Mouse (Mus musculus): ENCODE measurements around the gene Slc5a2.

Gene Slc5a2

DNA sequence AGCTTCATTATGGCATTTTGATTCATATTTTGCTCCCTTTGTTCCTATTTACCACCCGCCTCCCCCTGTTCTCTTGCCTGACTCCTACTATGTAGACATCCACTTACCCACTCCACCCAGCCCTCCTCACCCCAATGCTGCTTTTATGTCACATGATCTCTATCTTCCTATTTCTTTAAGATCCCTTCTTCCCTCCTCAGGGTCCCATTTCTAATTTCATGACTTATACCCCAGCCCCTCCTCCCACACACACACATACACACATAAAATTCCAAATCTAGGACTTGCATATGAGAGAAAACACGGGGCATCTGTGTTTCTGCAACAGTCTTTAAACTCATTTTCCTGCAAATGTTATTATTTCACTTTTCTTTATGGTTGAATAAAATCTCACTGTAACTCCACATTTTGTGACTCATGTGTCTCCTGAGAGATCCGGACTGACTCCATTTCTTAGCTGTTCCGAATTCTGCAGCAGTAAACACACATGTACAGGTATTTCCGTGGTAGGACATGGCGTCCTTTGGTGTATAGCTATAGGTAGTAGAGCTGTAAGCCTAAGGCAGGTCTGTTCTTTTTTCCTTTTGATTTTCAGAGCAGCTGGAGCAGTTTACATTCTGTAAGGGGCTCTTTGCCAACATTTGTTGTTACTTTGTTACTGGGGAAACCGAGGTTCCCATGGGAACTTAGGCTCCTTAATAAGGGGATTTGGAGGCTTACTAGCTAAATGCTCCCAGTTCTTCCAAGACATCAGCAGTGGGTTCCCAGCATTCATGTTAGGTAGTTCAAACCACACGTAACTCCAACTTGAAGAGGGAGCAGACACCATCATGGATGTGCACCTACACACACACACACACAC, 33.3 kb downstream of the Slc5a2 start:
- in situ Hi-C loops (cut with MboI): no loop called here

DNA sequence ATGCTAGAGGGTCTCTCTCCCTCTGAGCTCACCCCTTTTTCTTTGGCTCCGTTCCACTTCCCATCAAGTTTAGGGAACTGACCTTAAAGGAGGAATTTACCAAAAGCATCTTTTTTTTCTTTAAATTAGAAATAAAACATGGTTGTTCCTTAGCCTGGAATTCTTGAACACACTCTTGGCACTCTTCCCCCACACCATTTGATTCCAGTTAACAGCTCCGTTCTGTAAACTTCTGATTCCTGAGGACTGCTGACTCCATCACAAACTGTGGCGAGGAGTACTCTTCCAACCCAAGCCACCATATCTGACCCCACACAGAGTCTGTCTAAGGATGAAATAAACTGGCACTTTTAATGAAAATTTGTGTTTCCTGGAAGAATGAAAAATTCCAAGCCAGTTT, 35.5 kb downstream of the Slc5a2 start:
- in situ Hi-C loops (cut with MboI): no loop called here

GRCm38 (mm10) chr7:128302151-128302550, 36.7 kb downstream of the Slc5a2 start:
- in situ Hi-C loops (cut with MboI): no loop called here

DNA sequence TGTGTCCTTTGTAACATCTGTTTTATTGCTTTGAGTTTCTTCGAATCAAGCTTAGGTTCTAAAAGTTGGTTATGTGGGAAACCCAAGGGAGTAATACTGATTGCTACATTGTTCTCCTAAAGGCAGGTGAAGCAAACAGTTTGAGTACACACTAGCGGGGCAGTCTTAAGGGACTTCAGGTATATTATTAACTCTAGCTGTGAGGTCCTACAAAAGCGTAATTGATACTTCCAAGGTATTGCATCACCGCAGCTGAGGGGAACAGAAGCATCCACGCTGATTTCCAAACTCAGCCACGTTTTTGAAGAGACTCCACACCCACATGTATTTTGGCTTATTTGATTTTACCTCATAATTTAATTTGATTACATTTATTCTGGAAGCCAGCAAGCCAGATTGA, 38.7 kb downstream of the Slc5a2 start:
- in situ Hi-C loops (cut with MboI): no loop called here

DNA sequence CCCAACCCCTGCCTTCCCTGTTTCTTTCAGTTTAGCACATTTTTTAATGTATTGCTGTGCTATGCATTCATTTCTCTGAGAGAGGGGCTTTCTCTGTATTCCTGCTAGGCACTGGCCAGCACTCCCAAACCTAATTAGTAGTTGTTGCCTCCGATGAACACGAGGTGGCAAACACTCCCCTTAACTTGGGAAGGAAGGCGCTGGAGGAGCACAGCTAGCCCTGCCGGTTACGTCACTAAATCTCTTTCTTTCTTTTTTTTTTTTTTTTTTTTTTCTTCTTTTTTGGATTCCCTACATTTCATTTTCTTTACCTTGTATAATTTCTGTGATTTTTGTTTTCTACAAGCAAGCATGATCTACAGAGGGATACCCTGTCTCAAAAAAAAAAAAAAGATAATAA, 39.5 kb downstream of the Slc5a2 start:
- in situ Hi-C loops (cut with MboI): no loop called here

DNA sequence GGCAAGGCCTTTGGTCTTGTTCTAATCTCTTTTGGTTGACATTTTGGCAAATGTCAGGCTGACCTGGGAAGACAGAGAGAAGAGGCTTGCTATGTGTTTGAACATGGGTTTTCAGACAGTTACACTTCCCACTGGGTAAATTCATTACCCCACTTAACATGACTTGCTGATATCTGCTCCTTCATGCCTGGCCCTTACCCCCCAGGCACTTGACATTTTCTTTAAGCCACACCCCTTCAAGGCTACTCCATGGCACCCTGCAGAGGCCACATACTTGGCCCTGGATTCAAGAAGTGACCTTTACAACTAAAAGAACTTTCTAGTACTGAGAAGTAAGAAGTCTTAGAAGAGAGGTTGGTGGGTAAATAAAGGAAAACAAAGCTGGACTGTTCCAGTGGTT, 42.4 kb downstream of the Slc5a2 start:
- in situ Hi-C loops (cut with MboI): no loop called here

- in situ Hi-C loops (cut with MboI): no loop called here
Observed at GRCm38 (mm10) chr7:128309216-128309615, 43.8 kb downstream of the Slc5a2 start.

DNA sequence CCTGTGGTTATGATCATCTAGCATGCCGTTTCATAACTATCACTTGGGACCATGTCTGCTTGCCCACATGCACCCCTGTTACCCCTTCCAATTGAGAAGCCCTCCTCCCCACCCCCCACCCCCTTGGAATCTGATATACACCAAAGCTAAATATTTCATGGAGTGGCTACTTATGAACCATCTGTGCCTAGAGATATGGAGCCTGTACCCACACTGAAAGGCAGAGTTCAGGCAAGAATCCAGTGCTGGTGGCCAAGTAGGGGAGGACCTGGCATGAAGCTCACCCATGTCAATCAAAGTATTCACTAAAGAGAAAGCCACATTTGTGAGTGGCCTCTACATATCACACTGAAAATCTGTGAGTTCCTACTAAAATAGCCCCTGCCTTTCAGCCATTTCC, 44.3 kb downstream of the Slc5a2 start:
- in situ Hi-C loops (cut with MboI): no loop called here

DNA sequence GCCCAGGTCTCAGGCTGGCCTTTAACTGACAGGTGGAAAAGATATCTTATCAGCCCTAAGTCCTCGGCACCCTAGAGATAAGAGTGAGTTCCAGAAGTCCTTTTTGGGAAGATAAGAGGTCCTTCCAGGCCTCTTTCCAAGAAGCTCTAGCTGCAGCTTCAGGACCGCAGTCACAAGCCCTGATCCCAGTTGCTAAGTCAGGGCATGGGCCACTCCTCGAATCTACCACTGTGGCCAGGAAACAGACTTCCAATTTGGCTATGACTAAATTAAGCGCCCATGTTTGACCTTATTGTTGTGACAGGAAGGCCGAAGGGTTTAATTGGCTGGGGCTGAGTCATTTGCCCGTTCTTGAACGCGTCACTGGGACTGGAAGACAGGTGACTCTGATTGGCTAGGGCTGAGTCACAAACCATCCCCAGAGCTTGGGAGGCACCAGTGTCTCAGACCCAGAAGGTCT, 44.8 kb downstream of the Slc5a2 start:
- in situ Hi-C loops (cut with MboI): no loop called here

GRCm38 (mm10) chr7:128311263-128311662, 45.8 kb downstream of the Slc5a2 start:
- in situ Hi-C loops (cut with MboI): no loop called here

GRCm38 (mm10) chr7:128311811-128312210, 46.4 kb downstream of the Slc5a2 start:
- in situ Hi-C loops (cut with MboI): no loop called here

GRCm38 (mm10) chr7:128312375-128313059, 47.1 kb downstream of the Slc5a2 start:
- in situ Hi-C loops (cut with MboI): no loop called here

- in situ Hi-C loops (cut with MboI): no loop called here
Observed at GRCm38 (mm10) chr7:128313601-128314000, 48.1 kb downstream of the Slc5a2 start.

GRCm38 (mm10) chr7:128314491-128314890, 49.0 kb downstream of the Slc5a2 start:
- in situ Hi-C loops (cut with MboI): no loop called here

GRCm38 (mm10) chr7:128317011-128317410, 51.6 kb downstream of the Slc5a2 start:
- in situ Hi-C loops (cut with MboI): no loop called here

DNA sequence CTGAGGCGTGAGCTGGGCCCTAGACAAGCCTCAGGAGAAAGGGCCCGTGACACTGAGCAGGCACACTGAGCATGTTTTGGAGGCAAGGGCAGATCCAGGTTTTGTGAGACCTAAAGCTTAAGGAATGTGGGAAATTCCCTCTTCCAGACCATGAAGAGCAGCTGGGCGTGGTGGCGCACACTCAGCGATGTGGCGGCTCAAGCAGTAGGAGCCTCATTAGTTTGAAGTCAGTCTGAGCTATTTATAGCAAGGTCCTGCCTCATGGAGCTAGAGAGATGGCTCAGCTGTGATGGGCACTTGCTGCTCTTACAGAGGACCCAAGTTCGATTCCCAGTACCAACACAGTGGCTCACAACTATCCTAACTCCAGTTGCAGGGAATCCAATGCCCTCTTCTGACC, 53.7 kb downstream of the Slc5a2 start:
- in situ Hi-C loops (cut with MboI): no loop called here

GRCm38 (mm10) chr7:128320219-128320816, 54.9 kb downstream of the Slc5a2 start:
- in situ Hi-C loops (cut with MboI): no loop called here

- in situ Hi-C loops (cut with MboI): no loop called here
Observed at GRCm38 (mm10) chr7:128321260-128321659, 55.8 kb downstream of the Slc5a2 start.
